Mouse (Mus musculus) G1E (cell line): ENCODE data around the gene Efemp1.

Experiments
- CTCF ChIP-seq: IDR thresholded peaks from 2 replicates; pipeline ENCODE4 v1.5.1; 2012; ENCODE audit warnings: low read depth, low read length, inconsistent platforms, mixed read lengths
- GATA1 ChIP-seq: IDR thresholded peaks from 2 replicates; pipeline ENCODE4 v1.6.1; 2012; ENCODE audit warnings: borderline replicate concordance, low read length, inconsistent platforms, mixed read lengths
- GATA2 ChIP-seq: IDR thresholded peaks from 2 replicates; pipeline ENCODE4 v1.6.1; 2012; ENCODE audit warnings: low read depth, low read length, inconsistent platforms, borderline replicate concordance
- POLR2AphosphoS5 ChIP-seq: IDR thresholded peaks from 2 replicates; pipeline ENCODE4 v1.6.1; 2012; ENCODE audit warnings: low read depth, low read length, inconsistent platforms; ENCODE audit not compliant: insufficient replicate concordance
- TAL1 ChIP-seq: conservative IDR thresholded peaks from 2 replicates; pipeline ENCODE4 v1.6.1; 2012; ENCODE audit warnings: low read depth, low read length, inconsistent platforms, mixed read lengths

DNA sequence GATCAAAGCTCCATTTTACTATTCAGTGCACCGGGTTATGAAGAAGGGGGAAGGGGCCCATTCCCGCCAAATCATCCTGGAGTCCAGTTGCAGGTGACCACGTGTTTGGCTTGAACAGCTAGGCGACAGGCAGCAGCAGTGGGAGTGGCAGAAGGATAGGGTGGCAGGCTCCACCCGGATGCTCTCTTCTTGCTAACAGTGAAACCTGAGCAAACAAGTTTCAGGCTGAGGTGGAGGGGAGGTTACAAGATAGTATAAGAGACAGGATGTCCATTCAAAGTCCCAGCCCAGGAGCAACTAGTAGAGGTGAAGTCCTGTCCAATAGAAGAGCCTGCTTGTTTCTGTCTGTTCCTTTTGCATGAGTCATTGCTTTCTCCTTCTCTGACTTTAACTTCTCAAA is 38.5 kb downstream of the Efemp1 start:
- no peak for TF ChIP-seq CTCF
- TF ChIP-seq TAL1, result no peak
- TF ChIP-seq GATA1, result no peak
- TF ChIP-seq GATA2, result no peak
- TF ChIP-seq POLR2AphosphoS5, result no peak
